8 mouse cellular contexts compared by ENCODE assay signal in genomic region chr12:98627392-98628259, GRCm38 (mm10). TPM values are rescaled to one million over a fixed set of nuclear protein-coding genes. Genes with fewer than 3 reads are reported as not detected.
DNase-seq lines count a peak whose midpoint lies in the region; ATAC-seq and TF ChIP-seq lines count a peak whose summit lies in the region.

Spata7 (plus strand) TSS chr12:98628157.

- WGBS in forebrain, embryonic 11.5 days: 4% methylated on average over 32 of the region's 32 CpGs
- WGBS in heart, embryonic 16.5 days: 2% methylated on average over 32 of the region's 32 CpGs
- 3% methylated on average over 32 of the region's 32 CpGs for WGBS in liver, embryonic 13.5 days (ENCODE audit: insufficient replicate concordance)
- WGBS in stomach, embryonic 14.5 days: 3% methylated on average over 32 of the region's 32 CpGs

- no peak within 1 kb of the TSS for H3K27ac ChIP-seq in forebrain, embryonic 11.5 days (ENCODE audit: low read depth, low read length)
- peak within 1 kb of the TSS; percentile 55; the same call in 1 of the 2 replicates for H3K27ac ChIP-seq in heart, embryonic 16.5 days (ENCODE audit: low read length)
- no peak within 1 kb of the TSS for H3K27ac ChIP-seq in liver, embryonic 13.5 days
- no peak within 1 kb of the TSS for H3K27ac ChIP-seq in stomach, embryonic 14.5 days (ENCODE audit: low read length)

- H3K9me3 ChIP-seq in E14TG2a.4 (ENCODE audit: low read length): no peaks in the 10 kb centered on the region
- H3K9me3 ChIP-seq in forebrain, embryonic 11.5 days (ENCODE audit: control insufficient read depth, low read length): no peaks in the 10 kb centered on the region; the same call in 1 of the 2 replicates
- H3K9me3 ChIP-seq in heart, embryonic 16.5 days (replicated peaks; ENCODE audit: control insufficient read depth, low read length): peaks cover 6% of the 10 kb centered on the region; the same call in 1 of the 2 replicates
- H3K9me3 ChIP-seq in liver, embryonic 13.5 days (replicated peaks): no peaks in the 10 kb centered on the region
- H3K9me3 ChIP-seq in stomach, embryonic 14.5 days (ENCODE audit: control insufficient read depth, low read depth, low read length): no peaks in the 10 kb centered on the region

- peak; percentile 76 for DNase-seq in c-Kit-positive CD71-positive TER-119-negative erythroid progenitor cells, embryonic 14.5 days (ENCODE audit: low read depth)
- peak; percentile 96 for DNase-seq in forebrain, embryonic 11.5 days (ENCODE audit: low spot score)
- DNase-seq in kidney, postnatal 25 days: peak; percentile 90 to 93
- DNase-seq in liver, embryonic 13.5 days: peak; percentile 74
- DNase-seq in natural killer cell, adult 2 months (ENCODE audit: low spot score in 2 of 2): peak; percentile 69 to 79

- peak; percentile 96 for ATAC-seq in forebrain, embryonic 11.5 days (replicated peaks; ENCODE audit: low FRiP score)
- ATAC-seq in heart, embryonic 16.5 days (replicated peaks; ENCODE audit: extremely low read depth, insufficient read depth, low FRiP score): peak; percentile 96
- ATAC-seq in liver, embryonic 13.5 days (ENCODE audit: low read depth): peak; percentile 97
- ATAC-seq in stomach, embryonic 14.5 days (ENCODE audit: insufficient number of reproducible peaks, insufficient read depth, low FRiP score, low read depth): peak; percentile 94

- peaks cover 4% of the 10 kb centered on the region; the same call in 1 of the 2 replicates for H3K36me3 ChIP-seq in E14TG2a.4 (ENCODE audit: insufficient read depth, low read length)
- no peaks in the 10 kb centered on the region for H3K36me3 ChIP-seq in forebrain, embryonic 11.5 days (ENCODE audit: control insufficient read depth, insufficient read depth, low read length)
- H3K36me3 ChIP-seq in heart, embryonic 16.5 days (ENCODE audit: control insufficient read depth, insufficient read depth): peaks cover 2% of the 10 kb centered on the region
- no peaks in the 10 kb centered on the region for H3K36me3 ChIP-seq in liver, embryonic 13.5 days
- H3K36me3 ChIP-seq in stomach, embryonic 14.5 days (ENCODE audit: control insufficient read depth, insufficient read depth, low read length): no peaks in the 10 kb centered on the region

- H3K4me1 ChIP-seq in E14TG2a.4 (replicated peaks; ENCODE audit: low read depth, low read length): peaks cover 12% of the 10 kb centered on the region
- H3K4me1 ChIP-seq in forebrain, embryonic 11.5 days (replicated peaks; ENCODE audit: control insufficient read depth, insufficient read depth, low read length): no peaks in the 10 kb centered on the region
- H3K4me1 ChIP-seq in heart, embryonic 16.5 days (ENCODE audit: control insufficient read depth, insufficient read depth, low read length): no peaks in the 10 kb centered on the region; the same call in 1 of the 2 replicates
- peaks cover 9% of the 10 kb centered on the region; the same call in 1 of the 2 replicates for H3K4me1 ChIP-seq in liver, embryonic 13.5 days (replicated peaks)
- H3K4me1 ChIP-seq in stomach, embryonic 14.5 days (ENCODE audit: control insufficient read depth, insufficient read depth, low read length): peaks cover 5% of the 10 kb centered on the region; the same call in 1 of the 2 replicates

- peak within 1 kb of the TSS; percentile 64 for H3K9ac ChIP-seq in forebrain, embryonic 11.5 days (ENCODE audit: low read length)
- peak within 1 kb of the TSS; percentile 84 for H3K9ac ChIP-seq in heart, embryonic 16.5 days (ENCODE audit: low read length)
- H3K9ac ChIP-seq in liver, embryonic 13.5 days: peak within 1 kb of the TSS; percentile 71
- peak within 1 kb of the TSS; percentile 48 for H3K9ac ChIP-seq in stomach, embryonic 14.5 days (replicated peaks; ENCODE audit: low read depth, low read length)

- no peaks in the 10 kb centered on the region for H3K27me3 ChIP-seq in E14TG2a.4 (ENCODE audit: insufficient read depth, low read length)
- H3K27me3 ChIP-seq in forebrain, embryonic 11.5 days (ENCODE audit: control insufficient read depth, insufficient read depth, low read length): no peaks in the 10 kb centered on the region
- no peaks in the 10 kb centered on the region for H3K27me3 ChIP-seq in heart, embryonic 16.5 days (ENCODE audit: control insufficient read depth, insufficient read depth, low read length)
- H3K27me3 ChIP-seq in liver, embryonic 13.5 days: no peaks in the 10 kb centered on the region
- no peaks in the 10 kb centered on the region for H3K27me3 ChIP-seq in stomach, embryonic 14.5 days (ENCODE audit: control insufficient read depth, insufficient read depth, low read length)

- peak within 1 kb of the TSS; percentile 61 for H3K4me2 ChIP-seq in forebrain, embryonic 11.5 days (ENCODE audit: low read depth, low read length, severe bottlenecking)
- H3K4me2 ChIP-seq in heart, embryonic 16.5 days (ENCODE audit: low read depth, low read length): peak within 1 kb of the TSS; percentile 86
- H3K4me2 ChIP-seq in liver, embryonic 13.5 days: peak within 1 kb of the TSS; percentile 82
- peak within 1 kb of the TSS; percentile 74 for H3K4me2 ChIP-seq in stomach, embryonic 14.5 days (replicated peaks; ENCODE audit: low read depth, low read length)

- H3K4me3 ChIP-seq in E14TG2a.4 (replicated peaks; ENCODE audit: low read length): peak within 1 kb of the TSS; percentile 92
- peak within 1 kb of the TSS; percentile 59 for H3K4me3 ChIP-seq in forebrain, embryonic 11.5 days (ENCODE audit: low read depth, low read length)
- H3K4me3 ChIP-seq in heart, embryonic 16.5 days (ENCODE audit: low read length): peak within 1 kb of the TSS; percentile 97
- H3K4me3 ChIP-seq in liver, embryonic 13.5 days (replicated peaks): peak within 1 kb of the TSS; percentile 80
- H3K4me3 ChIP-seq in stomach, embryonic 14.5 days (ENCODE audit: low read depth, low read length): peak within 1 kb of the TSS; percentile 76

- TF ChIP-seq CTCF in E14TG2a.4 (conservative IDR thresholded peaks at IDR 0.05; ENCODE audit: low read length): no peak

RNA-seq across cellular contexts. Expression of gene Spata7, which starts in this region (rescaled TPM):
- 26.0 and 26.6 TPM in 2 replicates for polyA plus RNA-seq in forebrain, embryonic 11.5 days (2014; fragmentation: Nextera tagmentation; extraction: Ambion mirVana)
- 10.7 and 12.2 TPM in 2 replicates for polyA plus RNA-seq in heart, embryonic 16.5 days (2015; fragmentation: Nextera tagmentation; extraction: Ambion mirVana)
- polyA plus RNA-seq in liver, embryonic 13.5 days (2015; fragmentation: Nextera tagmentation; extraction: Ambion mirVana): 2.4 and 3.1 TPM in 2 replicates
- 17.0 and 19.8 TPM in 2 replicates for polyA plus RNA-seq in stomach, embryonic 14.5 days (2014; fragmentation: Nextera tagmentation; extraction: Ambion mirVana)
